Mouse (Mus musculus): Measurements from ENCODE around the gene H2-DMb2. TPM values are rescaled to one million over a fixed set of nuclear protein-coding genes. Genes with fewer than 3 reads are reported as not detected.
"Not testable (repeated sequence)": the region's sequence is repeated elsewhere in the genome, so short reads cannot be mapped to it uniquely, and the experiment has no call there.

The H2-DMb2 gene
- polyA plus RNA-seq, 1 experiment from 2014 or later, result 0.35 TPM

DNA sequence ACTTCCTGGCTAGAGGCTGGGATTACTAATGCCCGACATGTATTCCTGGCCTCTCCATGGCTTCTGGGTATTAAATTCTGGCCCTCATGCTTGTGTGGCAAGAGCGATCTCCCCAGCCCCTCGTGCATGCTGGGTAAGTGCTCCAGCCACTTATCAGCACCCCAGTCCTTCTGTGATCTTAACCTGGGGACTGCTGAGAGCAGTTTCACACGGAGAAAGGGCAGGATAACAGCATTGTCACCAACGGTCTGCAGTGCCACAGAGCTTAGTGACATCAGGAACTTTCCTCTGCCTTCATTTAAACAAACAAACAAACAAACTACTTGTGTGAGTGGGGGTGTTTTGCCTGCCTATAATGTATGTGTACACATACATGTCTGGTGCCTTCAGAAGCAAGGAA is 2.9 kb upstream of the H2-DMb2 start:
- no peak for ATAC-seq
- Histone ChIP-seq H3K9ac (no peak overlapping the region), H3K4me1 (peaks cover 22% of the 10 kb centered on the region), H3K36me3 (no peaks in the 10 kb centered on the region), H3K27ac (no peak overlapping the region), H3K27me3 (replicated peaks) (peaks cover 65% of the 10 kb centered on the region), H3K4me2 (peak overlapping the region; percentile 64), H3K4me3 (peak overlapping the region; percentile 26), H3K9me3 (replicated peaks) (no peaks in the 10 kb centered on the region)
- WGBS (ENCODE audit: insufficient replicate concordance), result 5% methylated on average over 5 of the region's 5 CpGs

DNA sequence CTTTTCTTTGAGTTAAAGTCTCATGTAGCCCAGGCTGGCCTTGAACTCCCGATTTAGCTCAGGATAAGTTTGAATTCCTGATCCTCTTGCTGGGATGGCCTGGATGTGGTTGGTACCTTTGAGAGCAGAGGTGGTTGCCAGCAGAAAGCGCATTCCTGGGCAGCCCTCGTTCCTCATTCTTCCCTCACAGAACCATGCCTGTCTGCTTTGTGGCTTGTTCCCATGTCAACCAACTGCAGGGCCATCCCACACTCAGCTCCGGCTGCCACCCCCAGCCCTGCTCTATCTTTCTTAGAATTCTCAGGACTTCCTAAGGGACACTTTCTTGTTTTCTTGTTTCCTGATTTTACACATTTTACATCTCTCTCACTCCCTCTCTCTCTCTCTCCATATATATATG is 1.7 kb upstream of the H2-DMb2 start:
- WGBS (ENCODE audit: insufficient replicate concordance), result 34% methylated on average over 4 of the region's 4 CpGs
- no peaks in the 10 kb centered on the region for H3K36me3 ChIP-seq
- no peak overlapping the region for H3K4me3 ChIP-seq
- peaks cover 14% of the 10 kb centered on the region for H3K4me1 ChIP-seq
- H3K27me3 ChIP-seq (replicated peaks), result peaks cover 56% of the 10 kb centered on the region
- H3K9ac ChIP-seq, result no peak overlapping the region
- no peaks in the 10 kb centered on the region for H3K9me3 ChIP-seq (replicated peaks)
- ATAC-seq, result no peak
- no peak overlapping the region for H3K4me2 ChIP-seq
- no peak overlapping the region for H3K27ac ChIP-seq

- Histone ChIP-seq H3K4me2 (no peak overlapping the region), H3K9me3 (replicated peaks) (no peaks in the 10 kb centered on the region), H3K27ac (no peak overlapping the region), H3K4me3 (no peak overlapping the region), H3K36me3 (no peaks in the 10 kb centered on the region), H3K9ac (no peak overlapping the region), H3K27me3 (replicated peaks) (peaks cover 45% of the 10 kb centered on the region), H3K4me1 (peaks cover 14% of the 10 kb centered on the region)
- WGBS (ENCODE audit: insufficient replicate concordance), result 56% methylated on average over 7 of the region's 7 CpGs
- no peak for ATAC-seq
Observed at GRCm38 (mm10) chr17:34142456-34143010, 574 bp upstream of the H2-DMb2 start.

DNA sequence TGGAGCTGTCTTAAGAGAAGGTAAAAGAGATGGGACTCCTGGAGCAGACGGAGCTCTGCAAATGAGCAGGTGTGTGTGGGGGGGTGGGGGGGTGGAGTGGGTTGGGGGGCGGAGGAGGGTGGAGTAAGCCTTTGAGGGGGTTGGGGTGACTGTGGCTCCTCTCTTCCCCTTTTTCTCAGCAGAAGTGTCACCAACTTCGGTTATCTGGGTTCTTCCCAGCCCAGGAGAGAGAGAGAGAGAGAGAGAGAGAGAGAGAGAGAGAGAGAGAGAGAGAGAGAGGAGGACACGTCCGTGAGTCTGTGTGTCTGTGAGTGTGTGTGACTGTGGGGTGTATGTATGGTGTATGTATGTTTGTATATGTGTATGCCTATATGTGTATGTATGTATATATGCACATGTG is 354 bp downstream of the H2-DMb2 start:
- no peak for ATAC-seq
- no peak overlapping the region for H3K4me2 ChIP-seq
- H3K27ac ChIP-seq, result no peak overlapping the region
- peaks cover 14% of the 10 kb centered on the region for H3K4me1 ChIP-seq
- H3K9ac ChIP-seq, result no peak overlapping the region
- H3K36me3 ChIP-seq, result no peaks in the 10 kb centered on the region
- WGBS (ENCODE audit: insufficient replicate concordance), result 21% methylated on average over 5 of the region's 5 CpGs
- H3K27me3 ChIP-seq (replicated peaks), result peaks cover 36% of the 10 kb centered on the region
- no peak overlapping the region for H3K4me3 ChIP-seq
- H3K9me3 ChIP-seq (replicated peaks), result no peaks in the 10 kb centered on the region

DNA sequence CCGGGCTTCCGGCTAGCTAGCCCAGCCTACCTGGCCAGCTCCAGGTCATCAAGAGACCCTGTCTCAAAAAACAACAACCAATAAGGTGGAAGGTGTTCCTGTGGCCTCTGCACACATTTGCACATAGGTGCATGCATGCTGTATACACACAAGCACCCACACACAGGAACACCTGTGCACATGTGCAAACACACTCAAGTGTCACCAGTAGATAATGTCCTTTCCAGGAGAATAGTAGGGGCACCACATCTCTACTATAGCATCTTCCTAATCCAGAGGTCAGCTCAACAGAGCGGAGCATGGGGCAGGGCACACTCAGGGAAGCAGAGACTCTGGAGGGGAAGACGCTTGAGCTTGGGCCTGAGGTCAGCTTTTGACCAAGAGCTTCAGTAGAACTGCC is 1.1 kb downstream of the H2-DMb2 start:
- H3K9ac ChIP-seq; H3K9me3 ChIP-seq (replicated peaks); H3K4me2 ChIP-seq; H3K27ac ChIP-seq; ATAC-seq; H3K4me3 ChIP-seq; H3K36me3 ChIP-seq: not testable (repeated sequence)
- 75% methylated on average over 4 of the region's 4 CpGs for WGBS (ENCODE audit: insufficient replicate concordance)
- peaks cover 28% of the 10 kb centered on the region for H3K27me3 ChIP-seq (replicated peaks)
- peaks cover 14% of the 10 kb centered on the region for H3K4me1 ChIP-seq

DNA sequence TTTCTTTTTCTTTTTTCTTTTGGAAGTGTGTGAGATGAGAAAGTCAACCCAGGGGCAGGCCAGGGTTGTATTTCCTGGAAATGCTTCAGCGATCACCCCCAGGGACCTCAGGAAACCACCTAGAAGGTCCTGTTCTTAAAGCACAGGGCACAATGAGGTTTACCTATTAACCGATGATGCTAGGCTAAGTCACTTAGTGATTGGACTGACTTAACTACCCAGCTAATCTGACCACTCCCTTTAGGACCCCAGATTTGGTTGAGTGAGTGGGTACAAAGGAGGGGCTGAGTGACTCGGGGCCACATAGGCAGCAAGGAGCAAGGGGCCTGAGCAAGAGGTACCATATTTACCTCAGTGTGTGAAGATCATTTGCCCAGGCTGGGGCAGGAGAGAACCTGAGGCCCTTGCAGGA is 1.9 kb downstream of the H2-DMb2 start:
- no peaks in the 10 kb centered on the region for H3K36me3 ChIP-seq
- H3K9me3 ChIP-seq (replicated peaks), result no peaks in the 10 kb centered on the region
- no peak overlapping the region for H3K4me2 ChIP-seq
- 63% methylated on average over 3 of the region's 3 CpGs for WGBS (ENCODE audit: insufficient replicate concordance)
- ATAC-seq, result no peak
- H3K4me3 ChIP-seq, result no peak overlapping the region
- no peak overlapping the region for H3K27ac ChIP-seq
- peaks cover 6% of the 10 kb centered on the region for H3K4me1 ChIP-seq
- no peak overlapping the region for H3K9ac ChIP-seq
- H3K27me3 ChIP-seq (replicated peaks), result peaks cover 21% of the 10 kb centered on the region

- Histone ChIP-seq H3K27me3 (replicated peaks) (no peaks in the 10 kb centered on the region; the same call in 1 of the 2 replicates), H3K36me3 (no peaks in the 10 kb centered on the region), H3K9ac (no peak within 1 kb of the TSS), H3K27ac (no peak within 1 kb of the TSS), H3K9me3 (replicated peaks) (no peaks in the 10 kb centered on the region), H3K4me1 (no peaks in the 10 kb centered on the region), H3K4me2 (no peak within 1 kb of the TSS), H3K4me3 (no peak within 1 kb of the TSS)
- no peak for ATAC-seq
- WGBS (ENCODE audit: insufficient replicate concordance), result 48% methylated on average over 4 of the region's 4 CpGs
Observed at GRCm38 (mm10) chr17:34152923-34153322, 9.8 kb downstream of the H2-DMb2 start, which contains the start of gene H2-DMb1. Gene H2-DMb1, plus strand, starts transcription at chr17:34153072.

GRCm38 (mm10) chr17:34155534-34155933 is 12.4 kb downstream of the H2-DMb2 start:
- no peak overlapping the region for H3K4me3 ChIP-seq
- no peak for ATAC-seq
- H3K9me3 ChIP-seq (replicated peaks), result no peaks in the 10 kb centered on the region
- H3K36me3 ChIP-seq, result no peaks in the 10 kb centered on the region
- H3K9ac ChIP-seq, result no peak overlapping the region
- WGBS (ENCODE audit: insufficient replicate concordance), result 49% methylated on average over 5 of the region's 5 CpGs
- no peaks in the 10 kb centered on the region for H3K4me1 ChIP-seq
- no peak overlapping the region for H3K27ac ChIP-seq
- H3K27me3 ChIP-seq (replicated peaks), result peaks cover 3% of the 10 kb centered on the region; the same call in 1 of the 2 replicates
- no peak overlapping the region for H3K4me2 ChIP-seq

DNA sequence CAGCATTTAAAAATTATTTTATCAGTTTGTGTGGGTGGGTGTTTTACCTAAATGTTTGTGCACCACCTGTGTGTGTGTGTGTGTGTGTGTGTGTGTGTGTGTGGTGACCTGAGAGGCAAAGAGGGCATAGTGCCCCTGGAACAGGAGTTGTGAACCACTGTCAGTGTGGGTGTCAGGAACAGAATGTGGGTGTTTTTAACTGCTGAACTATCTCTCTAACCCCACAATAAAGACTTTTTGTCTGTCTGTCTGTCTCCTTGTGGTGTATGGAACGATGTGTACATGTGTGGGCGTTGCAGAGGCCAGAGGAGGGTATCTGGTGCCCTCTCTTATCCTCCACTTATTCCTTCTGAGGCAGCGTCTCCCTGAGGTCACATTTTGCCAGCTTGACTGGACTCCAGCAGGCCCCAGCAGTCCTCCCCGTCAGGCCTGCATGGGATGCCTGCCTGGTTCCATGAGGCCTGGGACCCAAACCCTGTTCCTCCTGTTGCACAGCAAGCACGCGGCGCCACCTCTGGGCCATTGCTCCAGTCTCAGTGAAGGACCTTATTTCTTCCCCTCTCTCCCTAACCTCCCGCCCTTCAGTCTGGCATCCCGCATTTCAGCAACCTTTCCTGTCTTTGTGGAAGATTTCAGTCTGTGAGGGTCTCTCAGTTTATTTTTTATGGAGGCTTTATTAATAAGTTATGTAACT is 21.2 kb downstream of the H2-DMb2 start:
- WGBS (ENCODE audit: insufficient replicate concordance), result 47% methylated on average over 9 of the region's 9 CpGs
- H3K36me3 ChIP-seq, result no peaks in the 10 kb centered on the region
- H3K4me2 ChIP-seq, result no peak overlapping the region
- no peaks in the 10 kb centered on the region for H3K4me1 ChIP-seq
- no peak for ATAC-seq
- H3K4me3 ChIP-seq, result no peak overlapping the region
- H3K9ac ChIP-seq, result no peak overlapping the region
- 0 out of 2 replicates have a peak, but pooled peaks cover 4% of the 10 kb centered on the region for H3K9me3 ChIP-seq (replicated peaks)
- H3K27ac ChIP-seq, result no peak overlapping the region
- peaks cover 15% of the 10 kb centered on the region for H3K27me3 ChIP-seq (replicated peaks)

DNA sequence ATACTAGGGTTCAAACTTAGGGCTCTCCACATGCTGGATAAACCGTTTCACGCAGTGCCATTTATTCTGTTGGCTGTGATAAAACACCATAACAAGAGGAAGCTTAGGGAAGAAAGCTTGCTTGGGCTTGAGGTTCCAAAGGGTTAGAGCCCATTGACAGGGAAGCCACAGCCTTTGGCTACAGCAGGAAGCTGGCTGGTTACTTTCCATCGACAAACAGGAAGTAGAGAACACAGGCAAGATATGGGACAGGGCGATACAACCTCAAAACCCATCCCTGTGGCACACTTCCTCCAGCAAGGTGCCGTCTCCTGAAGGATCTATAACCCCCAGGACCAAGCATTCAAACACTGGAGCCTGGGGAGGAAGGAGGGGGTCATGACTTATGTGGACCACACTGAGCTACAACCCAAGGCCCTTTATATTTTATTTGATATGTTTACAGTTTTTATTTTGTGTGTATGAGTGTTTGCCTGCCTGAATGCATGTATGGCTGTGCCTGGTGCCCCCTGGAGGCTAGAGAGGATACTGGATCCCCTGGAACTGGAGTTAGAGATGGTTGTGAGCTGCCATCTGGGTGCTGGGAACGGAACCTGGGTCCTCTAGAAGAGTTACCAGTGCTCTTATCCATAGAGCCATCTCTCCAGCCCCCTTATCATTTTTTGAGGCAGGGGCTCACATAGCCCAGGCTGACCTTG is 22.1 kb downstream of the H2-DMb2 start:
- ATAC-seq, result no peak
- H3K36me3 ChIP-seq, result no peaks in the 10 kb centered on the region
- H3K4me2 ChIP-seq, result no peak overlapping the region
- no peak overlapping the region for H3K27ac ChIP-seq
- H3K9me3 ChIP-seq (replicated peaks), result 0 out of 2 replicates have a peak, but pooled peaks cover 4% of the 10 kb centered on the region
- H3K27me3 ChIP-seq (replicated peaks), result peaks cover 15% of the 10 kb centered on the region
- no peaks in the 10 kb centered on the region for H3K4me1 ChIP-seq
- no peak overlapping the region for H3K9ac ChIP-seq
- H3K4me3 ChIP-seq, result no peak overlapping the region
- WGBS (ENCODE audit: insufficient replicate concordance), result 42% methylated on average over 6 of the region's 6 CpGs

GRCm38 (mm10) chr17:34169279-34169678 is 26.2 kb downstream of the H2-DMb2 start:
- H3K9ac ChIP-seq, result no peak overlapping the region
- ATAC-seq, result no peak
- no peak overlapping the region for H3K4me2 ChIP-seq
- no peaks in the 10 kb centered on the region for H3K36me3 ChIP-seq
- 0% methylated on average over 2 of the region's 2 CpGs for WGBS (ENCODE audit: insufficient replicate concordance)
- no peak overlapping the region for H3K27ac ChIP-seq
- peaks cover 6% of the 10 kb centered on the region for H3K9me3 ChIP-seq (replicated peaks)
- H3K4me3 ChIP-seq, result no peak overlapping the region
- no peaks in the 10 kb centered on the region for H3K4me1 ChIP-seq
- H3K27me3 ChIP-seq (replicated peaks), result peaks cover 5% of the 10 kb centered on the region; the same call in 1 of the 2 replicates

- no peak overlapping the region for H3K27ac ChIP-seq
- H3K9me3 ChIP-seq (replicated peaks), result peaks cover 6% of the 10 kb centered on the region
- no peak for ATAC-seq
- H3K9ac ChIP-seq, result no peak overlapping the region
- H3K4me1 ChIP-seq, result no peaks in the 10 kb centered on the region
- 8% methylated on average over 4 of the region's 4 CpGs for WGBS (ENCODE audit: insufficient replicate concordance)
- no peak overlapping the region for H3K4me2 ChIP-seq
- H3K4me3 ChIP-seq, result no peak overlapping the region
- H3K36me3 ChIP-seq, result no peaks in the 10 kb centered on the region
- H3K27me3 ChIP-seq (replicated peaks), result peaks cover 9% of the 10 kb centered on the region; the same call in 1 of the 2 replicates
Observed at GRCm38 (mm10) chr17:34170487-34170876, 27.4 kb downstream of the H2-DMb2 start.
